Mouse (Mus musculus) embryo, embryonic 9.5 days (tissue): ENCODE measurements around the gene Cntnap2.

Source experiments
- DNase-seq: peaks from one replicate; pipeline ENCODE4 v3.0.0-alpha.2; 2017; ENCODE audit errors: extremely low spot score

The Cntnap2 gene

DNA sequence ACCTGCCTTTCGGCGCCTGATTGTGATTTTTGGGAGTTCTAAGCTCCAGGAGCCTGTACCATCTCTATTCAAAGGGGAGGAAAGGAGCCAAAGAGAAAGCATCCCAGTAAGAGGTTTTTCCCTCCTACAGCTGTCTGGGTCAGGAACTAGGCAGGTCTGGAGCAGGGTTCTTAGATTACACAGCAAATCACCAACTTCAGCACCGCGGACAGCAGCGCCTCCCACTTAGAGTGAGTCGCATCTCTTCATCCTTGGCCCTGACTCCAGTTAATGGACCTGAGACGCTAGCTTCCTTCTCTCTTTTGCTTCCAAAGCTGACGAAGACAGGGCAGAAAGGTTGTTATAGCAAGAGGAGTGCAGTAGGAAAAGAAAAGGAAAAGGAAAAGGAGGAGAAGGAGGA lies at the start of gene Cntnap2:
Gene Cntnap2, plus strand, starts transcription at position 267 of the 400 bp plus-strand sequence.
- DNase-seq = peak; percentile 72

DNA sequence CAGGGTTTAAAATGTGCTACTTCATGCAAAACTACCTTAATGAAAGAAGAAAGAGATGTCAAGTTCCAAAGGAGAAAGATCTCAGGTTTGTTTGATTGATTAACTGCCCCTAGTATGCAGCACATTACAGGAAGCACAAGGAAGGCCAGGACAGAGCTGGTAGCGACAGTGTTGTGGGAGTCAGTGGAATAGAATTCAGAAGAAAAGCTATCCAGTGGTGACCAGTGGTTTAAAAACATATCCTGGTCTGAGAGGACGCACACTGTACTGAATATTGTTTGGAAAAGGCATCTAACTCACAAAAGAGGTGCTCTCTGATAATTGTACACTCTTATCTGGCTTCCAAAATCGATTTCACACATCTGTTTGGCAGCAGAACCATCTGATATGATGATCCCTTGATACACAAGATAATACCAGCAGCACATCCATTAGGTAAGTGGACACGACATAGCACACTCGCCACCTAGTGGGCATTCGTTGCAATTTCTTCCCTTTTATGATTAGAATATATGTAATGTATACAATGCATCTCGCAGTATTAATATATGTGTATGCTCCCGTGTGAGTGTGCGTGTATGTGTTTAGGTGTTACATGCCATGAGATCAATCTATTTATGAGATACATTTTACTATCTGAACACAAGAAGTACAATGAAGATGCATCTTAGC lies 33.0 kb upstream of the Cntnap2 start:
- DNase-seq = peak; percentile 40

DNA sequence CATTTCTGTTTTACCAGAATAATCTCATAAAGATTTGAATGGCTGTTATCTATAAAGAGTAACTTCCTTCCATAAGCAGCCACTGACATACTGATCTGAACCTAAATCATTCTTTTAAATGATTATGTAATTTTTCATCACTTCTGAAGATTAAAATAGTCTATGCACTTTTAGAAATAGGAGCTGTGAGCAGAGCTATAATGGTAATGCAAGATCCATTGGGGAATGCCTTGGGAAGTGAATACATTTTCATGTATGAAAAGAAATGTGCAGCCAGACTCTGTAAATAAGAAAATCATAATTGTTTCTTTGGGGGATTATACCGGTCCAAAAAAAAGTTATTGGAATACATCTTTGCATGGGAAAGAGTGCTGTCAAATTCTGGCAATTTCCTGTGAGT lies 19.7 kb upstream of the Cntnap2 start:
- no peak for DNase-seq

DNA sequence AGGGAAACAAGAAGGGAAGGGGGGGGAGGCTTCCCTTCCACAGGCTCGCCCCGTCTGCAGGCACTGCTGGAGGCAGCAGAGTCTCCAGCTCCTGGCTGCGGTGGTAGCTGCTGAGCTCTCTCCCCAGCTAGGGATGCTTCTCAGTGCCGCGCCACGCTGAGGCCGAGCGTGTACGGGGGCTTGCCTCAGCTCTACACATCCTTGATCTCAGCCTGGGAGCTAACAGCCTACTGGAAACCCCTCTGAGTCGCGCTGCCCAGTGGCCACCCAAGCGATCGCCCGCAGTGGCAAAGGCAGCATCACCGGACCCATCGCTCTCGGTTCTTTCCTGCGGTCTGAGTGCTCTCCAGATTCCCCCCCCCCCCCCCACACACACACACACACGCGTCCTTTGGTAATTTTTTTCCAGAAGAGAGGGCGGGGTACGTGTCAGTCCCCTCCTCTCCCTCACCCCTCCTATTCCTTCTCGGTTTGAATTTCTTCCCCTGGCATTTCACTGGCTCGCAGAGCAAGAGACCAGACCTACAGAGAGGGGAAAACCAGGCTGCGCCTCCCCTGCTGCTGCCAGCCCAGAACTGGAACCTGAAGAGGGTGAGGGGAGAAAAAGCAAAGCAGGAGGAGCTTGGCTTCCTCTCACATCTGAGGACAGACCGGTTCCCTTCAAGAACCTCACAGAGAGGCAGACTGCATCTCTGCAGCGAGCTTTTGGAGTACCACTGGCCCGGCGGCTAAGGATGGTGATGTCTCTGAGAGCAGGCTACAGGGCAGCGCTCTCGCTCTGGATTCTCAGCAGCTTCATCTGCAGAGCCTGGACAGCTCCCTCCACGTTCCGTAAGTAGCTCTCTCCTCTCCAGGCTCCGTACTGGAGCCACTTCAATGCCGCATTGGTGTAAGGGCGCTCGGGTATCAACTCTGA lies 657 bp downstream of the Cntnap2 start:
- DNase-seq = peak; percentile 31

DNA sequence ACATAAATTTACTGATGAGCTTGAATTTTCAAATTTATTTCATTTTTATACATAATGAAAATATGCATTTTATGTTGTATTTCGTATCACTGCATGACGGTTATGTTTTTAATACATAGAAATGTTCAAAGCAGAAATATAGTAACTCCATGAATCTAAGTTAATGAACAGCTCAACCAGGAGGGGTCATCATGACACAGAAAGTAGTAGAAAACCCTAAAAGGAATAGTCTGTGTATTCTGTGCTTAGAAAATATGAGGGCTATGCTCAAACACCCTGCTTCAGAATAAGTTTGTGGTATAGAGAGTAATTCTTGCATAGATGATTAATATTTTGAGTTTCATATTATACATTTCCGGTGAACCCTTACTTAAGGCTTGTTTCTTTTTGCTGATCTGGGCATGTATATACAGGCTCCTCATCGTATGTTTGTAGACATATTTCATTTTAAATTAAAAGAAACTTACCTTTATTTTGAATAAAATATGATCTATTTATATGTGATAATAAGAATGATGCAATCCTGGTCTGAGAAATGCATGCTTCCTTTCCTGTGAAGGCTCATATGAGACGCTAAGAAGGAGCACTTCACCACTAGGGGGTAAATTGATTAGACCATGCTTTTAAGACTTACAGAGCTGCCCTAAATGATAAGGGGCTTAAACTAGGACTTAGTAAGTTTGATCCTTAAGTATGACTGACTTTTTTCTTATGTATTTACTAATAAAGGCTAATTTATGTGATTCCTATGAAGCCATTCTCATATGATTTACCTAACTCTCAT lies 3.2 kb downstream of the Cntnap2 start:
- DNase-seq = no peak

DNA sequence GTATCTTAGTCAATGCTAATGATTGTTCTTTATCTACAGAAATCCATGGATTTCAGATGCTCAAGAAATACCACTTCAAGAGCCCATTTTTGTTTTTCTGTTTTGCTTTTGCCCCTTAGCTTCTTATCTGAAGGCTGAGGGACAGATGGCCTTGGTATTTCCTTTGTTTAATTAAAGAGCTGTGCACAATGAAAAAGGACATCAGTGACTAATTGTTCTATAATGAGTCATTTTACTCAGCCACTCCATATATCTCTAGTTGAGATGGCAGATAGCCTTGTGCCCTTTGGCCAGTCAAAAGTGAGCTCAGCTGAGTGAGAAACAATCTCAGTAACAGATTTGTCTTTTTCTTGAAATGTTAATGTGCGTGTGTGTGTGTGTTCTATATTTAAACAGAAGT lies 29.1 kb downstream of the Cntnap2 start:
- DNase-seq = no peak

DNA sequence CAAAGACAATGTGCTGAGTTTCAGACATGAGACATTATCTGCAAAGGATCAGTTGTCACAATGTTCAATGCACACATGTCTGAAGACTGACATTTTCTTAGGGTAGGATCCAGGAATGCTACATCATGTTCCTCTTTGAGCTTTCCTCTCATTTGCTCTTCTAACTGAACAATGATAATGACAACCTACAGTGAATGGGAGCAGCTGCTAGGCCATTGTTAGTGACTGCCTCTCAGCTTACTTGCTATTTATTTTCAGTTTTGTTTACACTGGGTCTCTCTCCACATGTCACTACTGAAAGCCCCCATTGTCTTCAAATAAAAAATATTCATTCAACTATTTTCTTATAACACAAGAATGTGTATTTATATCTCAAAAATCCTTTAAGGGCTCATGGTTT lies 54.5 kb downstream of the Cntnap2 start:
- DNase-seq = no peak

DNA sequence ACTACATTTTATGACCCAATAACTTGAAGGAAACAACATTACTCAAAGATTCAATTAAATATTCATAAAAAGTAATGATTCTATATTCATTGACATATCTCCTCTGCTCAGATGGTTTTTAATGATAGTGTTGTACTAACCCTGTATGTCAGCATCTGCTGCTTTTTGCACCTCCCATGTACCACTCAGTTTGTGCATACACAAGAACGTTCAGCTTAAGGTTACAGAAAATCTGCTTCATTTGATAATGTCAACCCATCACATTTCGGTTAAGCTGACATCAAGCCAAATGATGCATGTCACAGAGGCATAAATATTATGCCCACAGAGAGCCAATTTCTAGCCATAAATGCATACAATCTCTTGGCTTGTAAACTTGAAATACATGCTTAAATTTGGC lies 85.7 kb downstream of the Cntnap2 start:
- no peak for DNase-seq

DNA sequence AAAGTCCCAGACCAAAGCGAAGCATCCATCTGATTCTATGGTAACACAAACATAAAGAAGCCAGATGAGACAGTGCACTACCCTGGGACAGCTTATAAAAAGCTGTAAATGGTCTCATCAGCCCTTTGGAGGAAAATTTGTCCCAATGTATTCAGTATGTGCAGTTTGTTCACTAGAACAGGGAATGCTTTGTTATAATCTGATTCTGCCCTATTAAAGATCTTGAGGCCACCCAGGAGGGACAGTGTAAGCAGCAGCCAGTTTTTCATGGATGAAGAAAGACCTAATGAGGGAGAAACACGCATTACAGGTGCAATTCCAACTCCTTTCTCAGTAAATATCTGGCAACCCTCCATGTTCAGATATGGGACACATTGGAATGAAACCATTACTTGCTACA lies 145.9 kb downstream of the Cntnap2 start:
- no peak for DNase-seq

DNA sequence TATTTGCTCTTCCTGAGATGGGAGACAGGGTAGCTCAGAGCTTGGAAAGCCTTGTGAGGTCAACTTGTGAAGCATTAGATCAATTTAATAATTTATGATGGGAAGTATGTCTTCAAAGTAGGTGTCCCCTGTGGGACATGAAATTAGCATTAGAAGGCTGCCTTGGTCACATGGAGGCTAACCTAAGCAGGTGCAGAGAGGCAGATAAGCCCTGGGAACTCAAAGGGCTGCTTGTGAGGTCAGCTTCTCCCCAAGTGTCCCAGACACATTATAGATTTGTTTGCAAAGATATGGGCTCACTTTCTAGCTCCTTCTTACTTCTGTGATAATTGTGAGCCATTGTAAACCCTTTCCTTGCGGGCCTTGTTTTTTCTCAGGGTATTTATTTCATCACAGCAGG lies 155.2 kb downstream of the Cntnap2 start:
- no peak for DNase-seq

DNA sequence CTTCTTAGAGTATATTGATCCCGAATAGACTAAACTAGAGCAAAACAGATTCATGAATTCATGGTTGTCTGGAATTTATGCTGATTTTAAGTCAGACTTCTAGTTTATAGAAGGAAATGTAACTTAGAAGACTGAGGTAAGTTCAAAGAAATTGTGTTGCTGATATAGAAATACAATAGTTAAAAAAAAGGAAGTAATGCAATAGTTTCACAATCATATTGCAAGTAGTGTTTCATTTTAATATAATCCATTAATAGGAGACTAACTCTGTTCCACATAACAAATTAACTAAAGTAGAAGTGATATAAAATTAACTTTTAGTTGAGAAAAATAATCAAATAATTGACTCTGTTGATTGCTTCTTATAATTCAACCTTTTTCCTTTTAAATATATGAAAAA lies 169.8 kb downstream of the Cntnap2 start:
- no peak for DNase-seq

DNA sequence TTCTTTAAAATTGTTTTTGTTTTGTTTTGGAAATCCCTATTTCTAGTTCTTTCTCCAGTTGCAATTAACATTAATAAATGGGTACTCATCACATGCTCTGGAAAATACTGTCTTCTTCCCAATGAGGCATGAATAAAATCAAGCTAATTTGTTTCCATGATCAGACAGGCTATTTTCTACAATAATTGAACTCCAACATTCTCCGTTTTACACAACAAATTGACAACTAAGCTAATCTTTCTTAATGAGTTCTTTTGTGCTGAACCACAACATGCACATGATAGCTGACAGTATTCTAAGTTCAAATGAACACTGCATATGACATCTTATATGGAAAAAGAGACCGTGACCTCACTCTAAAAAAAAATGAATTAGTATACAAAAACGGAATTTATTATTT lies 173.4 kb downstream of the Cntnap2 start:
- no peak for DNase-seq

DNA sequence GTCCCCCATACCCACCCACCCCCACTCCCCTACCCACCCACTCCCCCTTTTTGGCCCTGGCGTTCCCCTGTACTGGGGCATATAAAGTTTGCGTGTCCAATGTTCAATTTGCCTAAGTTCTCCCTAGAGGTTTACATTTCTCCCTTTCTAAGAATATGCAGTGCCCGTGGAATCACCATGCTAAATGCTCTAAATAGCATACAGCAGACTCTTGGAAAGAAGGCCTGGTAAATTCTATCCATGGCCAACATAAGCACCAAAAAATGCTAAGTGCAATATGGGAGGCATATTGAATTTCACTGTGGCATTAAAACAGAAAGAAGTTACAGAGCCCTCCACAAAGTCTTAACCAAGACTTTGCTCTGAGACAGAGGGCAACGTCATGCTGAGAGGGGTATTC lies 177.4 kb downstream of the Cntnap2 start:
- no peak for DNase-seq

DNA sequence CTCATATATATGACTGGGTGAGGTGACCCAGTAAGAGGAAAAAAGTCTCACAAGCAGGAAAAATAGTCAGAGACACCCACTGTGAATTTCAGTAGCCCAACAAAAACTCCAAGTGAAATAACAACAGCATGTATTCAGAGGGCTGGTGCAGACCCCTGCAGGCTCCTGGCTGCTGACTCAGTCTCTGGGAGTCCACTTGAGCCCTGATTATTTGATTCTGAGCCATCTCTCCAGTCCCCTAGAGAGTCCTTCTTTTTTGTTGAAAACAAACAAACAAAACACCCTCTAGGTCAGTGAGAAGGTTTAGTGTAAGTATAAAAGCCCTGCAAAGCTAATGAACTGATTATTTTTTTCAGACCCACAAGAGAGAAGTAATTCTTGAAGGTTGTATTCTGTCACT lies 179.0 kb downstream of the Cntnap2 start:
- DNase-seq = no peak

DNA sequence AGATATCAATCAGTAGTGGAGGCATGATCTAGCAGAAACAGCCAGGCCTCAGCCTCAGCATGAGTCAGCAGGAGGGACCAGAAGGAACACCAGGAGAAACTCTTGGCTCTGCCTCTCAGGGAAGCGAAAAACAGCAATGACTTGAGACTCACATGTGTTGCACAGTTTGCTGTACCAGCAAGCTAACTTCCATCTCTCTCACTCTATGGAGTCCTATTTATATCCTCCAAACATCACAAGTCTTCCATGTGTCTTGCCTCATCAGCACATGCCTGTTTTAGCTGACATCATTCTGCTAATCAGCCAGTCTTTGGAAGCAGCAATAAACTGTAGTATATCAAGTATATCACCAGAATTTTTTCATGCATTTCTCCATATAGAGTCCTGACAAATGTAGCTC lies 182.1 kb downstream of the Cntnap2 start:
- no peak for DNase-seq

DNA sequence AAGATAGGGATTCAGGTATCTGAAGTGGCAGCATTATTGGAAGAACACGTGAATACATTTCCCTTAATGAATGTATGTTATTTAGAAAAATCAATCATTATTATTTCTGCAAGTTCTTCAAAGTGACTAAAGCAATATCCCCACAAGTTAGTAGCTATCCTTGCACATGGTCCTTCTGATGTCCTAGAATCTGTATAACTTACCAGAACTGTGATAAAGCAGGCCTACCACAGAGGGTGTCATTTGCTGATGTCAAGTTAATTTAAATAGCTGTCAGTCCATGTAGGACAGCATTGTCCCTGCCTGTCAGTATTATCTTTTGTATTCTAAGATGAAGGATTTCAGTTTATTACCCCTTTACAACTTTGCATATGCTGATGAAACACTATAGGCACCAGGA lies 185.5 kb downstream of the Cntnap2 start:
- no peak for DNase-seq

DNA sequence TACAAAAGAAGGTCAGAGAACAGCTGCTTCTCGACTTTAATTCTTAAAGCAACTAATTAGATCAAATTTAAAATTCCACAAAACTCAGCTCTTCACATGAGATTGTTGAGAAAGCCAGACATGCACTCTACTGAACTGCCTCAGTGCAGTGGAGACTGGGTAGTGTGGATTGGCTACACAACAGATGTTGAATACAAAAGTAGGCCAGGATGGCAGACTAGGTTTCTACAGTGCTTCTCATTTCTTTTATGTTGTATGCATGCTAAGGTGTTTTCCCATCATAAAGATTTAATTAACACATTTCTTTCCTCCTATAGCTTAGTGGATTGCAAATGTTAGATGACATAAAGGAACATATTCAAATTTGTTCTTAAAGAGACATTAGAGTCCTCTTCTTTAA lies 198.9 kb downstream of the Cntnap2 start:
- DNase-seq = no peak

DNA sequence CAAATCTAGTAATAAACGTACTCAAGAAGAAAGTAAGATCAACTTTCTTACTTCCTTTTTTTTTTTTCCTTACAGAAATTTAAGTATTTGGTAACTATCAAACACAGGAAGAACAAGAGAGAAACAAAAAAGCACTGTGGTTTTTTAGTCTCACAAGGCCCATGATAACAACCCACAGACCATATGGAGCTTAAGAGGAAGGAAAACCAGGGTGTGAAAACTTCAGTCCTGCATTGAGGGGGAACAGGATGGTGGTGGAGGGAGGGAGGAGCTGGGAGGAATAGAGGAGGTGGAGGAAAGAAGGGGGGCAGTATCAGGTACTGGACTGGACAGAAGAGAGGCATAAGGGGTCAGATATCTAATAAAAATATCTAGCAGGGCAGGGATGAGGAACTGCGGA lies 212.4 kb downstream of the Cntnap2 start:
- DNase-seq = no peak

DNA sequence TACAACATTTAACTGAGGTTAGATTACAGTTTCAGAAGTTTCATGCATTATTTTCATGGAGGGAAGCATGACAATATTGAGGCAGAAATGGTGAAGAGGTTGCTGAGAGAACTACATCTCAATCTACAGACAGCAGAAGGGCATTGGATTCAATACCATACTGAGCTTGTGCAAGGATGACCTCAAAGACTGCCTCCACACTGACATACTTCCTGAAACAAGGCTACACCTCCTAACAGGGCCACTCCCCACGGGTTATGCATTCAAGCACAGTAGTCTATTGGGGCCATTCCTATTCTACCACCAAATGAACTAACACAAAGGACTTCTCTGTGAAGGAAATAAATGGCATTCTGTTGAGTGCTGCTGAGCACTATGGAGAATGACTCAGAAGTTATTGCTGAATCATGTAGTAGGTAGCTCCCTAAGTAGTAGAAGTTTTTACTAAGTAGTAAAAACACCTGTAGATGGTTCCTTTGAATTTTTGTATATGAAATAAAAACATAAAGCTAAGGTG lies 214.2 kb downstream of the Cntnap2 start:
- no peak for DNase-seq

DNA sequence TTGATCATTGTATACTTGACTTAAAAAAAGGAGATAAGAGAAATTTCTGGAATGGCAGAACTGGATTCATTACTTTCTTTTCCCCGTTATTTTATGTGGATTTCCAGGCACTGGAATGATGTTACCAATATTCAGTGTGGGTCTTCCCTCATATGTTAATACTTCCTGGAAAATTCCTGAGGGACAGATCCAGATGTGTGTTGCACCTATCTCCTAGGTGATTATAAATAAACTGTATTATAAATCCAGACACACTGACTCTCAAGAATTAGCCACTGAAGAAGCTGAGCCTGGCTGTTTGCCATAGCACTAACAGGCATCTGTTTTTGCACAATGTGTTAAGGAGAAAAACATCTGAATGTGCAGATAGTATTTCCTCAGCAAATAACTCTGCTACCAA lies 231.0 kb downstream of the Cntnap2 start:
- no peak for DNase-seq

DNA sequence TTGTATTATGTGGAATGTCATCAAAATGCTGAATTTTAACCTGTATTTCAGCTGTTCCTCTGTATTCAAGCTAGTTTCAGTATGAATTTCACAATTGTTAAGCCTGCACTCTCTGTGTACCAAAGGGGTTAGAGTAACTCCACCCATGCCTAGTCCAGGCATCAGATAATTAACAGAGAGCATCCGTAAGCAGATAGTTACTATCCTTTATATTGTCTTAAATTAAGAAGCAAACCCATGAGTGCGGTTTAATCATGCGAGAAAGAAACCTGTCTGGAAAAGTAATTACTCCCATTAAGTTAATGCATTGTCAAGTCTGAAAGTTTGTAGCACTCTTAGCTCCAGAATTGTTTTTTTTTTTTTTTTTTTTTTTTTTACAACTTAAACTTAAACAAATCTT lies 258.3 kb downstream of the Cntnap2 start:
- DNase-seq = no peak

DNA sequence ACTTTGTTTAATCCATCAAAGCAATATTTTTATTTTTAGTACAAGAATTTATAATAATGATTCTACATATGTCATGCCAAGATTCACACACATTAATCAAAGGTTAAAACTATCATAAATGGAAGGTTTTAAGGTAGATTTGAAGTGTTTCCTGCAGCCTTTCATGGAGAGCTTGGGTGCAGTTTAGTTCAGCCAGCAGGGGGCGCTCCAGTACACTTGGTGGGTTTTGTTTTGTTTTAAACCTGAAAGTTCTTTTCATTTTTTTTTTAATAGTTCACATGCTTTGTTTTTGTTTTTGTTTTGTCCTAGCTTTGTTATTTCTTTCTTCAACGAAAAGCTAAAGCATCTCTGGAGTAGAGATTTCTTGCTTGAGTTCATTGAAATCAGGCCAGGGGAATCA lies 264.3 kb downstream of the Cntnap2 start:
- peak; percentile 38 for DNase-seq
